Mouse (Mus musculus): ENCODE measurements at regions not wholly inside any gene's neighbourhood (a gene's known extent, or its start where the extent isn't known, plus 50 kb on each side); places are given as distances from the start of the nearest gene placed in this dataset.

GRCm38 (mm10) chr5:149909108-149909739 lies 109.3 kb upstream of the Rxfp2 start:
- no peak for TF ChIP-seq MYOD1 (IDR thresholded peaks at IDR 0.05; ENCODE audit: control insufficient read depth, insufficient read length, low read depth)
- TF ChIP-seq CTCF (IDR thresholded peaks at IDR 0.05; ENCODE audit: control insufficient read depth, insufficient read depth, insufficient read length) = no peak
- no peak for TF ChIP-seq MYOG (IDR thresholded peaks at IDR 0.05; ENCODE audit: control insufficient read depth, extremely low read depth, insufficient read length)
